Mouse (Mus musculus): ENCODE results near the gene Gm20479.

Gm20479 gene

GRCm38 (mm10) chr7:27332353-27333199 lies 24.6 kb downstream of the Gm20479 start:
- DNase-seq, result peak; percentile 96

- no peak for DNase-seq
Measured at GRCm38 (mm10) chr7:27331854-27332253, 25.4 kb downstream of the Gm20479 start.

- DNase-seq, result peak; percentile 54
Measured at GRCm38 (mm10) chr7:27331541-27331851, 25.7 kb downstream of the Gm20479 start.

GRCm38 (mm10) chr7:27330709-27331540 lies 26.3 kb downstream of the Gm20479 start:
- DNase-seq, result peak; percentile 96

GRCm38 (mm10) chr7:27329981-27330380 lies 27.2 kb downstream of the Gm20479 start:
- DNase-seq, result no peak

- DNase-seq, result peak; percentile 96
Measured at GRCm38 (mm10) chr7:27329326-27329947, 27.8 kb downstream of the Gm20479 start.

- DNase-seq, result no peak
Measured at GRCm38 (mm10) chr7:27328648-27329047, 28.6 kb downstream of the Gm20479 start.

- DNase-seq, result no peak
Measured at GRCm38 (mm10) chr7:27328161-27328560, 29.1 kb downstream of the Gm20479 start.

GRCm38 (mm10) chr7:27327500-27327899 lies 29.7 kb downstream of the Gm20479 start:
- no peak for DNase-seq

GRCm38 (mm10) chr7:27326101-27326880 lies 30.9 kb downstream of the Gm20479 start:
- DNase-seq, result peak; percentile 32

- DNase-seq, result peak; percentile 77
Measured at GRCm38 (mm10) chr7:27325697-27326096, 31.5 kb downstream of the Gm20479 start.

GRCm38 (mm10) chr7:27324928-27325327 lies 32.3 kb downstream of the Gm20479 start:
- DNase-seq, result no peak

- no peak for DNase-seq
Measured at GRCm38 (mm10) chr7:27324161-27324560, 33.1 kb downstream of the Gm20479 start.

- DNase-seq, result no peak
Measured at GRCm38 (mm10) chr7:27323001-27323400, 34.2 kb downstream of the Gm20479 start.

- DNase-seq, result no peak
Measured at GRCm38 (mm10) chr7:27322291-27322690, 34.9 kb downstream of the Gm20479 start.

GRCm38 (mm10) chr7:27319411-27319810 lies 37.8 kb downstream of the Gm20479 start:
- no peak for DNase-seq

GRCm38 (mm10) chr7:27315958-27316357 lies 41.3 kb downstream of the Gm20479 start:
- no peak for DNase-seq

- DNase-seq, result no peak
Measured at GRCm38 (mm10) chr7:27314393-27314792, 42.8 kb downstream of the Gm20479 start.

- no peak for DNase-seq
Measured at GRCm38 (mm10) chr7:27311651-27312284, 45.5 kb downstream of the Gm20479 start.

GRCm38 (mm10) chr7:27310996-27311535 lies 46.2 kb downstream of the Gm20479 start:
- no peak for DNase-seq

- DNase-seq, result peak; percentile 53
Measured at GRCm38 (mm10) chr7:27310306-27310705, 46.9 kb downstream of the Gm20479 start.

- no peak for DNase-seq
Measured at GRCm38 (mm10) chr7:27309832-27310231, 47.4 kb downstream of the Gm20479 start.
